8 mouse cellular contexts compared by ENCODE assay signal in the genomic region with DNA sequence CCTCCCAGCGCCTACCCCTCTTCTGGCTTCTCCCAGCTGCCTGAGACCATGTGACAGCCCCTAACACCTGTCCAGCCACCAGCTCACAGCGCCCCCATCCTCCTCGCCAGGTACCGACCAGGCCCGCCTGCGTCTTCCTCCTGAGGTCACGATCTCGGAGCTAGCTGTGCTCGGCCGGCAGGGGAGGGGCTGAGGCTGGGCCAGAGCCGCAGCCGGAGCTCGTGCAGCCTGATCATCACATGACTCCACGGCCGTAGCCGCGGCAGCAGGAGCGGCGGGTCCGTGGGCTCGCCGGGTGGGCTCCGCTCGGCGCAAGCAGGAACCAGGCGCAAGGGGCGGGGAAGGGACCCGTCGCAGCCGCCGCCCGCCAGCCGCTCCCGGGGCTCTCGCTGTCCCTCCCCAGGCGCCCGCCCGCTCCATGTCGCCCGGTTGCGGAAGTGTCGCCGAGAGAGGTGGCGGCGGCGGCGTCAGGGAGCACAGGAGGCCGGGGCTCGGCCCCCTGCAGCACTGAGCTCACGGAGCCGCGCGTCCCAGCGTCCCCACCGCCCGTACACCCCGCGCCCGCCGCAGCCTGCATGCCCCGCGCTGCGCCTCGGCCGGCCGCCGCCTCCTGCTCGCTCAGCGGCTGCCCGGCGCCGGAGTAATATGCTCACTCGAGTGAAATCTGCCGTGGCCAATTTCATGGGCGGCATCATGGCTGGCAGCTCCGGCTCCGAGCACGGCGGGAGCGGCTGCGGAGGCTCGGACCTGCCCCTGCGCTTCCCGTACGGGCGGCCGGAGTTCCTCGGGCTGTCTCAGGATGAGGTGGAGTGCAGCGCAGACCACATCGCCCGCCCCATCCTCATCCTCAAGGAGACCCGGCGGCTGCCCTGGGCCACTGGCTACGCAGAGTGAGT. TPM values are rescaled to one million over a fixed set of nuclear protein-coding genes. Genes with fewer than 3 reads are reported as not detected.
DNase-seq lines count a peak whose midpoint lies in the region; ATAC-seq and TF ChIP-seq lines count a peak whose summit lies in the region.

A gene (plus strand): TSS at position 222 of the 896 bp plus-strand sequence.

- H3K36me3 ChIP-seq in ES-E14 (ENCODE audit: control insufficient read depth, insufficient read depth, low read length, poor library complexity, severe bottlenecking) = no peaks in the 10 kb centered on the region
- H3K36me3 ChIP-seq in hindbrain, embryonic 13.5 days = no peaks in the 10 kb centered on the region

- no peak within 1 kb of the TSS for H3K27ac ChIP-seq in ES-E14 (ENCODE audit: insufficient read depth, low read depth, low read length, poor library complexity, severe bottlenecking)
- H3K27ac ChIP-seq in hindbrain, embryonic 13.5 days = peak within 1 kb of the TSS; percentile 94

- peak; percentile 85 for ATAC-seq in hindbrain, embryonic 13.5 days (ENCODE audit: low FRiP score)

- H3K4me2 ChIP-seq in hindbrain, embryonic 13.5 days = peak within 1 kb of the TSS; percentile 95

- H3K4me1 ChIP-seq in ES-E14 (ENCODE audit: control insufficient read depth in 2 of 2, insufficient read depth in 2 of 2, low read length in 2 of 2, poor library complexity in 1 of 2) = peaks cover 0 to 5% of the 10 kb centered on the region in 2 experiments; a peak in 1 of 4 replicates
- H3K4me1 ChIP-seq in hindbrain, embryonic 13.5 days (replicated peaks) = peaks cover 21% of the 10 kb centered on the region

- H3K9ac ChIP-seq in ES-E14 (ENCODE audit: insufficient read depth, low read depth, low read length, poor library complexity, severe bottlenecking) = peak within 1 kb of the TSS; percentile 77
- H3K9ac ChIP-seq in hindbrain, embryonic 13.5 days = peak within 1 kb of the TSS; percentile 93

- peak; percentile 81 for DNase-seq in ES-E14 (ENCODE audit: low read depth, low spot score)
- DNase-seq in cerebellum, adult 9-10 months = peak; percentile 81
- DNase-seq in frontal cortex, postnatal 25 days (ENCODE audit: low spot score in 2 of 2) = peak; percentile 43 to 60
- DNase-seq in layer of hippocampus, postnatal 36 days = peak; percentile 66 to 67
- peak; percentile 77 for DNase-seq in lung, postnatal 14 days
- peak; percentile 64 for DNase-seq in ovary, postnatal 36 days (ENCODE audit: low spot score)
- peak; percentile 93 for DNase-seq in thymus, postnatal 25 days

- peak within 1 kb of the TSS; percentile 63 to 79 for H3K4me3 ChIP-seq in ES-E14 (ENCODE audit: insufficient read depth in 1 of 2, low read depth in 1 of 2, low read length in 2 of 2, poor library complexity in 1 of 2, severe bottlenecking in 1 of 2)
- H3K4me3 ChIP-seq in hindbrain, embryonic 13.5 days = peak within 1 kb of the TSS; percentile 79

- in situ Hi-C loops in ES-E14 (cut with MboI; ENCODE audit: low sequenced_read_pairs in 2 of 2, unreplicated experiment in 2 of 2) = no loop called here

- H3K27me3 ChIP-seq in hindbrain, embryonic 13.5 days = peaks cover 17% of the 10 kb centered on the region; the same call in 1 of the 2 replicates

- no peaks in the 10 kb centered on the region for H3K9me3 ChIP-seq in ES-E14 (ENCODE audit: control insufficient read depth, insufficient read depth, low read depth, low read length)
- no peaks in the 10 kb centered on the region for H3K9me3 ChIP-seq in hindbrain, embryonic 13.5 days

- WGBS in hindbrain, embryonic 13.5 days = under 1% methylated on average over 68 of the region's 94 CpGs

TF ChIP-seq in ES-E14, 5 proteins besides CTCF, POLR2A, EP300 and RAD21:
- TF ChIP-seq HCFC1 (IDR thresholded peaks at IDR 0.05; ENCODE audit: borderline replicate concordance, insufficient read depth, low read length) = no peak; the same call in 1 of the 2 replicates
- no peak for TF ChIP-seq ZNF384 (IDR thresholded peaks at IDR 0.05; ENCODE audit: low read depth, low read length)
- TF ChIP-seq ZC3H11A (IDR thresholded peaks at IDR 0.05; ENCODE audit: borderline replicate concordance, low read depth, low read length) = no peak
- no peak for TF ChIP-seq MAFK (IDR thresholded peaks at IDR 0.05; ENCODE audit: insufficient read depth, low read depth, low read length)
- TF ChIP-seq CHD2 (IDR thresholded peaks at IDR 0.05; ENCODE audit: low read depth, low read length) = no peak

RNA-seq across cellular contexts. Expression of the gene that starts here (rescaled TPM):
- 4.5 and 6.1 TPM in 2 replicates for total RNA-seq in ES-E14 (2012; rRNA removed)
- polyA plus RNA-seq in hindbrain, embryonic 13.5 days (2015; fragmentation: Nextera tagmentation; extraction: Ambion mirVana) = 20.3 and 20.6 TPM in 2 replicates
- total RNA-seq in layer of hippocampus, postnatal 36 days (2021) = 10 to 100 TPM; 74.1 to 77.7 TPM

Comparison
In these comparisons a context has a peak if more than half of its experiments do, and no peak if none do; other contexts are left out.
1. RNA of the gene that starts here (total RNA-seq): 74.1 to 77.7 TPM in layer of hippocampus, postnatal 36 days; 4.5 to 6.1 TPM in ES-E14; every median in the first group is over 10 times any median in the second.
2. Peak in every context shown above with its lines, with median percentiles within 50 percentile points of each other: DNase-seq.